Mouse (Mus musculus) E14TG2a.4 (cell line): ENCODE measurements at regions not wholly inside any gene's neighbourhood (a gene's known extent, or its start where the extent isn't known, plus 50 kb on each side); places are given as distances from the start of the nearest gene placed in this dataset.

Experiments used
- H3K27me3 ChIP-seq: 2 replicates; pipeline ENCODE4 v1.6.1; 2014; ENCODE audit warnings: low read length, control low read depth; ENCODE audit not compliant: insufficient read depth
- H3K36me3 ChIP-seq: 2 replicates; pipeline ENCODE4 v1.6.1; 2014; ENCODE audit warnings: low read length, control low read depth; ENCODE audit not compliant: insufficient read depth
- H3K4me1 ChIP-seq: replicated peaks from 2 replicates; pipeline ENCODE4 v1.6.1; 2014; ENCODE audit warnings: low read depth, low read length, control low read depth
- H3K4me3 ChIP-seq: replicated peaks from 2 replicates; pipeline ENCODE4 v1.5.1; 2014; ENCODE audit warnings: mild to moderate bottlenecking, low read length
- H3K9me3 ChIP-seq: 2 replicates; pipeline ENCODE4 v1.6.1; 2014; ENCODE audit warnings: low read length, control low read depth
- CTCF ChIP-seq: conservative IDR thresholded peaks from 2 replicates; pipeline ENCODE4 v1.5.1; 2014; ENCODE audit warnings: low read length
- NANOG ChIP-seq: IDR thresholded peaks from 2 replicates; pipeline ENCODE4 v1.6.1; 2014; ENCODE audit warnings: borderline replicate concordance, low read length, mixed read lengths
- POU5F1 ChIP-seq: IDR thresholded peaks from 2 replicates; pipeline ENCODE4 v1.6.1; 2014; ENCODE audit warnings: low read length, borderline replicate concordance

DNA sequence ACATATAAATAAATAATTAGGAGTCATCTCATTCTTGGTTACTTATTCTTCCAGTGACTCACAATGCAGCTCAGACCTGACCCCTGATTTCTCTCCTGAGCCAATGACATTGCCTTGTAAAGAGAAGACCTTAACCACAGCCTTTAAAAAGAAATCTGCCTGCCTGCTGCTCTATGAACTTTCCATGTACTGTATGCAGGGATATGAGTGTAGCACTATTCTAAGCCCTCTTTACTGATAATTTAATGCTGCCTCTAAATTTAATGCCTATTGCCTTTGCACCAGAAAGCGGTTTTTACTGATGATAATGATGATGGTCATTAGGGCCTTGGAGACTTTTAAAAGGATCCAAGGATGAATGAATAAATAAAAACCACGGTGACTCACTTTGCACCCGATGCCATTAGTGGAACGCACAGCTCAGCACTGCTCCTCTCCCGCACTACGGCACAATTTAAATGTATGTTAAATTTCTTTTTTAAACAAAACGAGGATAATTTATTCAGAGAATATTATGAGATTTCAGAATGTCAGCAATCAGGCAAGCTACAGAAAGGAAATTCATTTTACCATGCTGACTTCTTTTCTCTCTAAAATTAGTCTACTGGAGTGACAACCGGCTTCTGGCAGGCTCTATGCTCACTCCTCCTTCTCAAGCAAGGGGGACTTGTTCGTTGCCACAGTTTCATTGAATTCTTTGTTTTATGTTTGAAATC, 139.5 kb upstream of the Zfp770 start:
- no peaks in the 10 kb centered on the region for H3K27me3 ChIP-seq
- H3K9me3 ChIP-seq = no peaks in the 10 kb centered on the region
- TF ChIP-seq NANOG (no peak), CTCF (no peak), POU5F1 (no peak)
- H3K36me3 ChIP-seq = no peaks in the 10 kb centered on the region
- no peak overlapping the region for H3K4me3 ChIP-seq
- H3K4me1 ChIP-seq = no peaks in the 10 kb centered on the region

DNA sequence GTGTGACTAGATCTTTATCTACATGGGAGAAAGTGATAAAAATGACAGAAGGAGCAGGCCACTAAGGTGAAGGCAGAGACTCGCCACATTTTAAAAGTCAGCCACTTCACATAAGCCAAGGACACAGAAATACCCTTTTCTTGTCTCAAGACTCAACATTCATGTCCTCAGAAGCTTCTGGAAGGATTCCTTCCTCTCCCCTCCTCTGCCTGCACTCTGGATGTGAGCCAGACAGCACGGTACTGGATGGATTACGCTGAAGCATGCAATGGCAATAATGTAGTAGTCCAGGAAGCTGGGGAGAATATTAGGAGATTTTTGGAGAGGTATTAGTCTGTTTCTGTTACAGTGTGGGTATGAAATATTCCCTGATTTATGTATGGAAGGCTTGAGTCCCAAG, 100.5 kb upstream of the Zfp770 start:
- Histone ChIP-seq H3K9me3 (no peaks in the 10 kb centered on the region), H3K27me3 (no peaks in the 10 kb centered on the region), H3K4me3 (no peak overlapping the region), H3K36me3 (no peaks in the 10 kb centered on the region), H3K4me1 (no peaks in the 10 kb centered on the region)
- TF ChIP-seq CTCF = no peak
- no peak for TF ChIP-seq NANOG
- TF ChIP-seq POU5F1 = no peak

- H3K4me1 ChIP-seq = no peaks in the 10 kb centered on the region
- H3K4me3 ChIP-seq = no peak overlapping the region
- no peaks in the 10 kb centered on the region for H3K36me3 ChIP-seq
- TF ChIP-seq CTCF = no peak
- TF ChIP-seq POU5F1 = no peak
- TF ChIP-seq NANOG = no peak
- no peaks in the 10 kb centered on the region for H3K9me3 ChIP-seq
- H3K27me3 ChIP-seq = no peaks in the 10 kb centered on the region
These were observed 93.8 kb upstream of the Zfp770 start for GRCm38 (mm10) chr2:114295110-114295509.

- Histone ChIP-seq H3K27me3 (no peaks in the 10 kb centered on the region), H3K36me3 (no peaks in the 10 kb centered on the region), H3K4me1 (no peaks in the 10 kb centered on the region), H3K4me3 (no peak overlapping the region), H3K9me3 (no peaks in the 10 kb centered on the region)
- no peak for TF ChIP-seq CTCF
- no peak for TF ChIP-seq NANOG
- TF ChIP-seq POU5F1 = no peak
These were observed 90.1 kb upstream of the Zfp770 start for GRCm38 (mm10) chr2:114291387-114291786.

- Histone ChIP-seq H3K4me3 (no peak overlapping the region), H3K4me1 (no peaks in the 10 kb centered on the region), H3K9me3 (peaks cover 3% of the 10 kb centered on the region; the same call in 1 of the 2 replicates), H3K36me3 (no peaks in the 10 kb centered on the region), H3K27me3 (no peaks in the 10 kb centered on the region)
- no peak for TF ChIP-seq POU5F1
- TF ChIP-seq CTCF = no peak
- no peak for TF ChIP-seq NANOG
These were observed 74.3 kb upstream of the Zfp770 start for GRCm38 (mm10) chr2:114275536-114275935.

GRCm38 (mm10) chr2:114260397-114261071, 59.3 kb upstream of the Zfp770 start:
- Histone ChIP-seq H3K9me3 (no peaks in the 10 kb centered on the region), H3K4me3 (no peak overlapping the region), H3K4me1 (no peaks in the 10 kb centered on the region), H3K27me3 (no peaks in the 10 kb centered on the region), H3K36me3 (no peaks in the 10 kb centered on the region)
- TF ChIP-seq CTCF (peak; percentile 63), POU5F1 (no peak)

GRCm38 (mm10) chr2:114259539-114259938, 58.3 kb upstream of the Zfp770 start:
- Histone ChIP-seq H3K4me1 (no peaks in the 10 kb centered on the region), H3K4me3 (no peak overlapping the region), H3K9me3 (no peaks in the 10 kb centered on the region), H3K36me3 (no peaks in the 10 kb centered on the region), H3K27me3 (no peaks in the 10 kb centered on the region)
- TF ChIP-seq NANOG (no peak), POU5F1 (no peak), CTCF (no peak)
